Mouse (Mus musculus): Measurements from ENCODE around the gene Plxna4. TPM values are rescaled to one million over a fixed set of nuclear protein-coding genes. Genes with fewer than 3 reads are reported as not detected.

The Plxna4 gene
- total RNA-seq, 1 experiment, result 0.98 TPM

DNA sequence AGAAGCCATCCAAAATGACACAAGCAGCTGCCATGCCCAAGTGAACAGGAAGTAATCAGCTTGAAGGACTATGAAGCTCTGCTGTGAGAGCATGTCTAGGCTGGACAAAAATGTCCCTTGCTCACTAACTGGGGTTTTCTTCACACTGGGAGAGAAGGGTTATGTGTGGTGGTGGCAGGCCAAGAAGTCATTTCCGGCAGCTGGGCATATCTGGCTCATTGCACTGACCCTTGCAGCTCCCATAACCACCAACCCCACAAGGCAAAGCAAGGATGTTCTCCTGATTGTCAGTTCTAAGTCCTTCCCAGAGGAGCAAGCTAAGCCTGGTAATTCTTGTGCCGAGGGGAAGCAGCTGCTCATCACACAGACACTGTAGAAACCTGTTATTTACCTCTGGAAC is 239.0 kb downstream of the Plxna4 start:
- H3K4me3 ChIP-seq (ENCODE audit: insufficient read depth in 1 of 2, low read depth in 1 of 2, low read length in 2 of 2, poor library complexity in 1 of 2, severe bottlenecking in 1 of 2), result no peak overlapping the region
- TF ChIP-seq ZNF384 (IDR thresholded peaks at IDR 0.05; ENCODE audit: low read depth, low read length), result no peak
- TF ChIP-seq ZC3H11A (IDR thresholded peaks at IDR 0.05; ENCODE audit: borderline replicate concordance, low read depth, low read length), result no peak
- no peak for TF ChIP-seq HCFC1 (IDR thresholded peaks at IDR 0.05; ENCODE audit: borderline replicate concordance, insufficient read depth, low read length)
- TF ChIP-seq CHD2 (IDR thresholded peaks at IDR 0.05; ENCODE audit: low read depth, low read length), result no peak
- no peaks in the 10 kb centered on the region for H3K9me3 ChIP-seq (ENCODE audit: control insufficient read depth, insufficient read depth, low read depth, low read length)
- no peak overlapping the region for H3K9ac ChIP-seq (ENCODE audit: insufficient read depth, low read depth, low read length, poor library complexity, severe bottlenecking)
- DNase-seq (ENCODE audit: low read depth, low spot score), result no peak
- in situ Hi-C loops (cut with MboI; ENCODE audit: low sequenced_read_pairs in 2 of 2, unreplicated experiment in 2 of 2), result no loop called here
- no peaks in the 10 kb centered on the region for H3K36me3 ChIP-seq (ENCODE audit: control insufficient read depth, insufficient read depth, low read length, poor library complexity, severe bottlenecking)
- no peaks in the 10 kb centered on the region for H3K4me1 ChIP-seq (ENCODE audit: control insufficient read depth in 2 of 2, insufficient read depth in 2 of 2, low read length in 2 of 2, poor library complexity in 1 of 2)
- H3K27ac ChIP-seq (ENCODE audit: insufficient read depth, low read depth, low read length, poor library complexity, severe bottlenecking), result no peak overlapping the region

DNA sequence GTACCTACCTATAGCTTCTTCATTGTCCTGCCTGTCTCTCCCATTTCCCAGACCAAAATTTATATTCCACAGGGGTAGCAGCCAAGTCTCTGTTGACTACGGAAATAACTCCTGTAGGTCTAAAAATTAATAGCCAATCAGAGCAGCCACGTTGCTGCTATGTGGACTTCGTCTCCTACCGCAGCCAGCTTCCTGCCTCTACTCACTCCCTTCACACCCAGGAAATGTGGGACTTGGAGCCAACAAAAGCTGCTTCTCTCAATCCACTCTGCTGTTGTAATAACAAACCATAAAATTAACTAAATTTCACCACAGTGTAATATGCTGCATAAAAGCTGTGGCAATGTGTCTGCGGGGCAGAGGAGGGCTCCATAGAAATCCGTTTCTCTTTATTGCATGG is 239.9 kb downstream of the Plxna4 start:
- Histone ChIP-seq H3K36me3 (ENCODE audit: control insufficient read depth, insufficient read depth, low read length, poor library complexity, severe bottlenecking) (no peaks in the 10 kb centered on the region), H3K27ac (ENCODE audit: insufficient read depth, low read depth, low read length, poor library complexity, severe bottlenecking) (no peak overlapping the region), H3K4me3 (ENCODE audit: insufficient read depth in 1 of 2, low read depth in 1 of 2, low read length in 2 of 2, poor library complexity in 1 of 2, severe bottlenecking in 1 of 2) (no peak overlapping the region), H3K9ac (ENCODE audit: insufficient read depth, low read depth, low read length, poor library complexity, severe bottlenecking) (no peak overlapping the region), H3K9me3 (ENCODE audit: control insufficient read depth, insufficient read depth, low read depth, low read length) (no peaks in the 10 kb centered on the region), H3K4me1 (ENCODE audit: control insufficient read depth in 2 of 2, insufficient read depth in 2 of 2, low read length in 2 of 2, poor library complexity in 1 of 2) (no peaks in the 10 kb centered on the region)
- no peak for DNase-seq (ENCODE audit: low read depth, low spot score)
- in situ Hi-C loops (cut with MboI; ENCODE audit: low sequenced_read_pairs in 2 of 2, unreplicated experiment in 2 of 2), result no loop called here
- TF ChIP-seq ZNF384 (IDR thresholded peaks at IDR 0.05; ENCODE audit: low read depth, low read length), result no peak
- no peak for TF ChIP-seq HCFC1 (IDR thresholded peaks at IDR 0.05; ENCODE audit: borderline replicate concordance, insufficient read depth, low read length)
- TF ChIP-seq CHD2 (IDR thresholded peaks at IDR 0.05; ENCODE audit: low read depth, low read length), result no peak
- no peak for TF ChIP-seq ZC3H11A (IDR thresholded peaks at IDR 0.05; ENCODE audit: borderline replicate concordance, low read depth, low read length)
- TF ChIP-seq MAFK (IDR thresholded peaks at IDR 0.05; ENCODE audit: insufficient read depth, low read depth, low read length), result no peak

DNA sequence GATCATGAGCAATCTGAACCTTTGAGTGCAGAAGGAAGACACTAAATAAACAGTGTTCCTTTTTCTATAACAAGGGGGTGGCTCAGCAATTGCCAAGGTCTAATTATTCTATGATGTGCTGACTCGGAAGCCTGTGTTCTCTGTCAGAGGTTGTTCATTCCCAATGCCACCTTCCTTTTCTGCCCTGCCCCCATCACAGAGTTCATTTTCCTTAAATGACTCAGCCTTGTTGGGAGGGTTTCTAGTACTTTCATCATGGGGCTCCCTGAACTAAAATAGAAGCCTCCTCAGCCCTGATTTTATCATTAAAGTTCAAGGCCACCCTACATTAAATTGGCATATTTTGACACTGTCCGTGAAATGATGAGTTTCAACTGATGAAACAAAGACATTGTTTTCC is 242.0 kb downstream of the Plxna4 start:
- Histone ChIP-seq H3K36me3 (ENCODE audit: control insufficient read depth, insufficient read depth, low read length, poor library complexity, severe bottlenecking) (no peaks in the 10 kb centered on the region), H3K4me3 (ENCODE audit: insufficient read depth in 1 of 2, low read depth in 1 of 2, low read length in 2 of 2, poor library complexity in 1 of 2, severe bottlenecking in 1 of 2) (no peak overlapping the region), H3K9me3 (ENCODE audit: control insufficient read depth, insufficient read depth, low read depth, low read length) (no peaks in the 10 kb centered on the region), H3K27ac (ENCODE audit: insufficient read depth, low read depth, low read length, poor library complexity, severe bottlenecking) (no peak overlapping the region), H3K9ac (ENCODE audit: insufficient read depth, low read depth, low read length, poor library complexity, severe bottlenecking) (no peak overlapping the region), H3K4me1 (ENCODE audit: control insufficient read depth in 2 of 2, insufficient read depth in 2 of 2, low read length in 2 of 2, poor library complexity in 1 of 2) (no peaks in the 10 kb centered on the region)
- TF ChIP-seq ZNF384 (IDR thresholded peaks at IDR 0.05; ENCODE audit: low read depth, low read length), result no peak
- no peak for DNase-seq (ENCODE audit: low read depth, low spot score)
- in situ Hi-C loops (cut with MboI; ENCODE audit: low sequenced_read_pairs in 2 of 2, unreplicated experiment in 2 of 2), result no loop called here

DNA sequence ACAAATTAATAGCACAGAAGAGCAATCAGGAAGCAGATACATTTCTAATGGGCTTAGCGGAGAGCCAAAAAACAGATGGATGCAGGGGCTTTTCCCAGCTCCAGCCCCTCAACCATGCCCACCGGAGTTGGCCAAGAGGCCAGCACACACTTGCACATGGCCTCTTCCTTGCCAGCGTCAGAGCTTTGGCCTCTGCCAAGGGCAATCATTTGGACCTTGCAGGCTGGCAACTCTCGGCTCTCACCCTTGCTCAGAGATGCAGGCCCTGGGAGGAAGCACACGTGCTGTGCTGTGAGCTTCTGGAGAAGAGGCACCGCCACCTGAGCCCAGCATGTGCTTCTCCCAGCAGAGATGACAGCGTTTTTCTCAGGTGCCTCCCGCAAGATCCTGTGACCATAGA is 245.3 kb downstream of the Plxna4 start:
- in situ Hi-C loops (cut with MboI; ENCODE audit: low sequenced_read_pairs in 2 of 2, unreplicated experiment in 2 of 2), result no loop called here
- no peak overlapping the region for H3K27ac ChIP-seq (ENCODE audit: insufficient read depth, low read depth, low read length, poor library complexity, severe bottlenecking)
- H3K9ac ChIP-seq (ENCODE audit: insufficient read depth, low read depth, low read length, poor library complexity, severe bottlenecking), result no peak overlapping the region

DNA sequence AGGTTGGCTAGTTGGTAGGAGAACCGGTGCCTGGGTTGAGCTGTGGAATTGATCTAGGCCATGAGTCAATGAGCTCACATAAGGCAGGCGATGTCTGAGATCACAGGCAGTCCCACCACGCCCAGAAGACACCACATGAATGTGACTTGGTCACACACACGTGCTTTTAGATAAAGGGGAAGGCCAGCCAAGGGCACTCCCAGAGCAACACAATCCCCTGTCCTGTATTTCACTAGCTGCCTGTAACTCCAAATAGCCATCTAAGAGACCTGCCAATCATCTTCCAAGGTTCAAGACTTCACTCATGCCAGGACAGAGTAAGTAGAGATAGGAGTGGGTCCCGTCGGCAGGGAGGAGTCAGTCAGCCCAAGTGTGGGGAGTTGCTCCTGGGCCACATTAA is 245.7 kb downstream of the Plxna4 start:
- Histone ChIP-seq H3K4me3 (ENCODE audit: insufficient read depth in 1 of 2, low read depth in 1 of 2, low read length in 2 of 2, poor library complexity in 1 of 2, severe bottlenecking in 1 of 2) (no peak overlapping the region), H3K4me1 (ENCODE audit: control insufficient read depth in 2 of 2, insufficient read depth in 2 of 2, low read length in 2 of 2, poor library complexity in 1 of 2) (no peaks in the 10 kb centered on the region), H3K9ac (ENCODE audit: insufficient read depth, low read depth, low read length, poor library complexity, severe bottlenecking) (no peak overlapping the region), H3K9me3 (ENCODE audit: control insufficient read depth, insufficient read depth, low read depth, low read length) (no peaks in the 10 kb centered on the region), H3K36me3 (ENCODE audit: control insufficient read depth, insufficient read depth, low read length, poor library complexity, severe bottlenecking) (no peaks in the 10 kb centered on the region), H3K27ac (ENCODE audit: insufficient read depth, low read depth, low read length, poor library complexity, severe bottlenecking) (no peak overlapping the region)
- no peak for DNase-seq (ENCODE audit: low read depth, low spot score)
- TF ChIP-seq ZNF384 (IDR thresholded peaks at IDR 0.05; ENCODE audit: low read depth, low read length), result no peak
- TF ChIP-seq HCFC1 (IDR thresholded peaks at IDR 0.05; ENCODE audit: borderline replicate concordance, insufficient read depth, low read length), result no peak
- no peak for TF ChIP-seq MAFK (IDR thresholded peaks at IDR 0.05; ENCODE audit: insufficient read depth, low read depth, low read length)
- no peak for TF ChIP-seq ZC3H11A (IDR thresholded peaks at IDR 0.05; ENCODE audit: borderline replicate concordance, low read depth, low read length)
- TF ChIP-seq CHD2 (IDR thresholded peaks at IDR 0.05; ENCODE audit: low read depth, low read length), result no peak
- in situ Hi-C loops (cut with MboI; ENCODE audit: low sequenced_read_pairs in 2 of 2, unreplicated experiment in 2 of 2), result no loop called here

More for the DNA sequence above, 245.3 kb downstream of the Plxna4 start:
- H3K4me1 ChIP-seq (ENCODE audit: control insufficient read depth in 2 of 2, insufficient read depth in 2 of 2, low read length in 2 of 2, poor library complexity in 1 of 2), result no peaks in the 10 kb centered on the region
- no peaks in the 10 kb centered on the region for H3K9me3 ChIP-seq (ENCODE audit: control insufficient read depth, insufficient read depth, low read depth, low read length)
- no peaks in the 10 kb centered on the region for H3K36me3 ChIP-seq (ENCODE audit: control insufficient read depth, insufficient read depth, low read length, poor library complexity, severe bottlenecking)
- no peak for DNase-seq (ENCODE audit: low read depth, low spot score)
- no peak for TF ChIP-seq MAFK (IDR thresholded peaks at IDR 0.05; ENCODE audit: insufficient read depth, low read depth, low read length)
- no peak for TF ChIP-seq CHD2 (IDR thresholded peaks at IDR 0.05; ENCODE audit: low read depth, low read length)
- TF ChIP-seq ZC3H11A (IDR thresholded peaks at IDR 0.05; ENCODE audit: borderline replicate concordance, low read depth, low read length), result no peak
- no peak for TF ChIP-seq ZNF384 (IDR thresholded peaks at IDR 0.05; ENCODE audit: low read depth, low read length)
- TF ChIP-seq HCFC1 (IDR thresholded peaks at IDR 0.05; ENCODE audit: borderline replicate concordance, insufficient read depth, low read length), result no peak
- H3K4me3 ChIP-seq (ENCODE audit: insufficient read depth in 1 of 2, low read depth in 1 of 2, low read length in 2 of 2, poor library complexity in 1 of 2, severe bottlenecking in 1 of 2), result no peak overlapping the region

All from ES-E14 (cell line).